Mouse (Mus musculus): ENCODE measurements around the gene Ppm1a.

DNA sequence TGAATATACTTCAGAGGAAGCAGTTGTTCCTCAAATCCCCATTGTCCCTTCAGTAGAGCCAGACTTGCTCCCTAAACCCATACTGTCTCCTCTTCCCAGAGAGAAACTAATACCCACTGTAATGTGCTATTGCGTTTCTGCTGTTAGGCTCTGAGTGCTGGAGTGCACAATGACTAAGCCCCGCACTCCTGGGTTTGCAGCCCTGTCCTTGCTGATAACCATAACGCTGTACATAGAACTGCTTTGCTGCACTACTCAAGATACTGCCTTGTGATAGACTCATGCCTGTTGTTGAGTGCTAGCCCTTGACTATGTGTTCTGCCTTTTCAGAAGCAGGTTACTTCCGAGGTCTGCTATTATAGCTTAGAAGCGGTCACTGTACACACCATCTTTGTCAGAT lies 22.9 kb downstream of the Ppm1a start:
- TF ChIP-seq CTCF (IDR thresholded peaks at IDR 0.05; ENCODE audit: insufficient read depth, low read length) = no peak
- no peak for TF ChIP-seq POLR2A (IDR thresholded peaks at IDR 0.05; ENCODE audit: borderline replicate concordance, extremely low read depth, low read depth, low read length)

Data from lung, adult 2 months (tissue).